Mouse (Mus musculus) embryonic facial prominence, embryonic 10.5 days (tissue): ENCODE measurements at regions not wholly inside any gene's neighbourhood (a gene's known extent, or its start where the extent isn't known, plus 50 kb on each side); places are given as distances from the start of the nearest gene placed in this dataset.
"Not testable (repeated sequence)": the region's sequence is repeated elsewhere in the genome, so short reads cannot be mapped to it uniquely, and the experiment has no call there.

Experiments used
- DNase-seq: peaks from one replicate; pipeline ENCODE4 v3.0.0-alpha.2; 2017; ENCODE audit warnings: low spot score
- H3K27ac ChIP-seq: fragments of 300-500 bp; sonication (generic); replicated peaks from 2 replicates; pipeline ENCODE4 v1.5.1; 2016; ENCODE audit warnings: mild to moderate bottlenecking
- H3K27me3 ChIP-seq: fragments of 300-500 bp; sonication (generic); replicated peaks from 2 replicates; pipeline ENCODE4 v1.6.1; 2016; ENCODE audit warnings: low read depth, mild to moderate bottlenecking; ENCODE audit not compliant: poor library complexity, severe bottlenecking
- H3K36me3 ChIP-seq: fragments of 300-500 bp; sonication (generic); replicated peaks from 2 replicates; pipeline ENCODE4 v1.6.1; 2016; ENCODE audit warnings: mild to moderate bottlenecking, moderate library complexity
- H3K4me1 ChIP-seq: fragments of 300-500 bp; sonication (generic); 2 replicates; pipeline ENCODE4 v1.6.1; 2016
- H3K4me3 ChIP-seq: fragments of 300-500 bp; sonication (generic); 2 replicates; pipeline ENCODE4 v1.5.1; 2016; ENCODE audit warnings: mild to moderate bottlenecking, moderate library complexity
- H3K9me3 ChIP-seq: fragments of 300-500 bp; sonication (generic); 2 replicates; pipeline ENCODE4 v1.6.1; 2016; ENCODE audit warnings: mild to moderate bottlenecking
- WGBS: fragments of 180-500 bp; shearing (Covaris S2); methylation state at CpG from one replicate; pipeline ENCODE4 v1.1.7; 2016; 5-methylcytosine and 5-hydroxymethylcytosine counted together

DNA sequence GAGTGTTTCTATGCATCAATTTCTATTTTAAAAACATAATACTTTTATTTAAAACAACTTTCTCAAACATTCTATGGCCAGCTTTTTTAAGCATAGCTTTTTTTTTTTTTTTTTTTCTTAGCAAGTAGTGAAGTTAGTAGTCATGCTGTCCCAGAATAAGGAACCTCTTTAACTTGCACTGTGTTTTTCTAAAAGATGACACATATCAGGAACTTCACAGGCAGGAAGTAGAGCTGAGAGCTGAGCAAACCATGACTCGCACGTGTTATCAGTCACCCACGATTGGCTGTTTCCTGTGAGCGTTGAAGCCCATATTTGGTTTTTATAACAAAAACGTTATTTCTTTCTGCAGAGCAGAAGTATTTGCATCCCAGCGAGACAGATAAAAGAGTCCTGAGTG lies 287.9 kb upstream of the Ube2e3 start:
- H3K4me1 ChIP-seq: no peaks in the 10 kb centered on the region
- H3K27me3 ChIP-seq: no peaks in the 10 kb centered on the region
- no peak overlapping the region for H3K27ac ChIP-seq
- H3K36me3 ChIP-seq: no peaks in the 10 kb centered on the region
- DNase-seq: no peak
- WGBS: 71% methylated on average over 6 of the region's 6 CpGs
- no peak overlapping the region for H3K4me3 ChIP-seq
- no peaks in the 10 kb centered on the region for H3K9me3 ChIP-seq

DNA sequence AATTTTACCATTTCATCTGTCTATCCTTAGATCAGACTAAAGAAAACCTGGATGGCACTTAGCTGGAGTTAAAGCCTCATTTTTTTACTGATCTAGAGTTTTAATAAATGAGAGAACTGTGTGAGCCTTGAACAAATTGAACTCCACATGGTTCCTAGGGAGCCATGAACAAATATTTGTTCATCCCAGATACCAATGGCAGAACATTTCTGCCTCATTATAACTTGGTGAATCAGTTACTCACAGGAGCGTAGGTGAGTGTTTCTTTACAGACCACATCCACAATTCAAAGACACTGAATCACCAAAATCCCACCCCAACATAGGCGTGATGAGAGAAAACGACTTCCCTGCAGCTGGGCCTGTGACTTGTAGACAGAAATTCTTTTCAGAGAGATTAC lies 295.4 kb upstream of the Ube2e3 start:
- Histone ChIP-seq H3K27ac (no peak overlapping the region), H3K4me3 (no peak overlapping the region), H3K27me3 (no peaks in the 10 kb centered on the region), H3K9me3 (no peaks in the 10 kb centered on the region), H3K36me3 (no peaks in the 10 kb centered on the region), H3K4me1 (no peaks in the 10 kb centered on the region)
- no peak for DNase-seq
- 72% methylated on average over 3 of the region's 3 CpGs for WGBS

DNA sequence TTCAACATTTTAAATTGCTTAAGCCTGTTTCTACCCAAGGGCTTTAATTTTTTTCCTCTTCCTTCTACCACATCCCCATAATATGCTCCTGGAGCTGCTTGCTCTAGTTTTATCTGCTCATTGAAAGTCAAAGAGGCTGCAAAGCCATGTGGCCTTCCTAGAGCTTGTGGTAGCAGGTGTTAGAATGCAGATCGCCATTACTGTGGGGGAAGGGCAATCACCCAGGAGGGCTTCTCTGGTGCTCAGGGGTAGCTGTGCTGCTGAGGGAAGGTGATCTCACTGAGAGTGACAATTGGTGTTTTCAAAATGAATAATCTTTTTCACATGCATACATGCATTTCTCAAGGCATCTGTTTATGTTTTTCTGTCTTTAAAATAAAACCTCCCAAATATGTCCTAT lies 309.8 kb upstream of the Ube2e3 start:
- Histone ChIP-seq H3K9me3 (no peaks in the 10 kb centered on the region), H3K4me3 (no peak overlapping the region), H3K27me3 (no peaks in the 10 kb centered on the region), H3K27ac (no peak overlapping the region), H3K4me1 (peaks cover 4% of the 10 kb centered on the region; the same call in 1 of the 2 replicates), H3K36me3 (no peaks in the 10 kb centered on the region)
- WGBS: 47% methylated on average over 1 of the region's 1 CpGs
- no peak for DNase-seq

DNA sequence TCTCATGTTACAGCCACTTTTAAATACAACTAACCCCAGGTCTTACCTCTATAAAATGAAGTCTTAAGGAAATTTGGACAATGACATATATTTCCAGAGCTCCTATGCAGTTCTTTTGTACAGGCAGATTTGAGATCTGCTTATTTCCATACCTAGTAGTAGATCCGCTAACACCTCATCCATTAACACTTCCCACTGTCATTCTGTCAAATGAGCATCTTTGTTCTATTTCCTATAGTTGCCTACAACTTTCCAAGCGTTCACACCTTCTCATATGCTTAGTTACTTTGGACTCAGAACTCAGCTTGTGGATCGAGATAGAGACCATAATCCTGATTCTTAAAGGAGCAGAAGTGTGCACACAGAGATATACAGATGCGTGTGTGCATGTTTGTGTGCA lies 316.8 kb upstream of the Ube2e3 start:
- Histone ChIP-seq H3K27ac (no peak overlapping the region), H3K36me3 (no peaks in the 10 kb centered on the region), H3K9me3 (no peaks in the 10 kb centered on the region), H3K27me3 (no peaks in the 10 kb centered on the region), H3K4me3 (no peak overlapping the region), H3K4me1 (no peaks in the 10 kb centered on the region)
- DNase-seq: no peak
- WGBS: 87% methylated on average over 4 of the region's 4 CpGs

DNA sequence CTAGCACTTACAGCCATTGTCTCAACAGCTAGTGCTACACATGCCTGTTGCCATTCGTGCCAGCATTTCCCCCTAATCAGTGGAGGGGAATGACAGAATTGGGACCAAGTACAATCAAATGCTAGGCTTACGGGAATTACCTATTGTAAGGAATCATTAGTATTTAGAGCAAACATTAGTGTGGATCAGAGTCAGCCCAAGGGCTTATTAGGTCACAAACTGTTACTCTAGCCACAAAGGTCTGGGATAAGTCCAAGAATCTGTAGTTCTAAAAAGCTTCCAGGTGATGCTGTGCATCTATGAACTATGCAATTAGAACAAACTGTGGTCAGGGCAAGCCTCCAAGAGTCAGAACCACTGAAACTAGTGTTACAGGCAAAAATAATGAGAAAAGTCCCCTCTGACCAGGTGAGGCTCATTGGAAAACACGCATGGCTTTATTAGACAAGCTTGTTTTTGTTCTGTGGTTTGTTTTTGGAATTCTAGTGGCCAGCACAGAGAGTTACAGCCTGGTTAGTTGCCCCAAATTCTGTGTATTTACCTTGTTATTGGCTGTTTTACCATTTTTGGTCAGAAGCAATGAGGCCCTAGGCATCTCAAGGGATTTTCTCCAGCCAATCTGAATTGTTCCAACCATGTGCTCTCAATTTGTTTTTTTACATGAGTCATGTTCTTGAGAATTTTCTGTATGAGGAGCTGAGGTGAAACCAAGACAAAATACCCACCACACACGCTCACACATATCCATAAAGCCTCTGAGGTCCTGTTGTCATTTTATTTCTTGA lies 319.0 kb upstream of the Ube2e3 start:
- no peaks in the 10 kb centered on the region for H3K9me3 ChIP-seq
- WGBS: 81% methylated on average over 4 of the region's 4 CpGs
- no peak for DNase-seq
- no peak overlapping the region for H3K27ac ChIP-seq
- H3K27me3 ChIP-seq: no peaks in the 10 kb centered on the region
- no peaks in the 10 kb centered on the region for H3K36me3 ChIP-seq
- no peak overlapping the region for H3K4me3 ChIP-seq
- no peaks in the 10 kb centered on the region for H3K4me1 ChIP-seq

DNA sequence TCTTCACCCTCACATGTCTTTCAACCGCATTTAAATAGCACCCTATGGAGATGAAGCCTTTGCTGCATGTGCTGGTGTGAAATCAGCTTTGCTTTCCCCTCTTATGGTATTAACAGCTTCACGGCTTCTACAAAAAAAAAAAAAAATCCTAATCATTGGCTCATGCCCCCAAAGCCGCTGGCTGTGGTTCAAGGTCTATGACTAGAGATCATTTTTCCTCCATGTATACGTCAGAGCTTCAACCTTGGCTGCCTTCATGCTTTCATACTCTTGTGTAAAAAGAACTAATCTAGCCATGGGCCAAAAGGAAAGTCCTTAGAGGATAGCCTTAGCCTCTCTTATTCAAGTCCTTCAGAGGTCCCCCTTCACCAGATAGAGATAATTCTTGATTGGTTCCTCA lies 320.6 kb upstream of the Ube2e3 start:
- no peak overlapping the region for H3K27ac ChIP-seq
- H3K4me3 ChIP-seq: no peak overlapping the region
- no peaks in the 10 kb centered on the region for H3K4me1 ChIP-seq
- WGBS: 87% methylated on average over 4 of the region's 4 CpGs
- no peak for DNase-seq
- H3K36me3 ChIP-seq: no peaks in the 10 kb centered on the region
- H3K27me3 ChIP-seq: no peaks in the 10 kb centered on the region
- H3K9me3 ChIP-seq: no peaks in the 10 kb centered on the region

DNA sequence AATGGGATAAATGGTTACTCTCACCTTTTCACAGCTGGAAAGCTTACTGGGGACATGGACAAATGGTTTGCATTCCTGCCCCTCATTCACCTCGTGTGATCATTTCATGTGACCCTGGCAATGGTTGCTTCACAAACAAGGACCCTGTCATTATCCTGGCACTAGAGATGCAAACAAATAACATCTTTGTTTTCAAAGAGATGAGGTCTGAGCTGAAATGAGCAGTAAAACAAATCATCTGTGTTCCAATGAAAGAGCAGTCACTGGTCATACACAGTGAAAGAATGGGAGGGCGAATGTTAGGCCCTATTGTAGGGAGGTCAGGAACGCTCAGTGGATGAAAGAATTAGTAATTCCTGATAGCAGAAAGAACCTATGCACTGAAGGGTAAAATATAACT lies 327.5 kb upstream of the Ube2e3 start:
- Histone ChIP-seq H3K27ac (no peak overlapping the region), H3K4me3 (no peak overlapping the region), H3K27me3 (no peaks in the 10 kb centered on the region), H3K36me3 (no peaks in the 10 kb centered on the region), H3K9me3 (no peaks in the 10 kb centered on the region), H3K4me1 (no peaks in the 10 kb centered on the region)
- WGBS: 45% methylated on average over 3 of the region's 3 CpGs
- DNase-seq: no peak

DNA sequence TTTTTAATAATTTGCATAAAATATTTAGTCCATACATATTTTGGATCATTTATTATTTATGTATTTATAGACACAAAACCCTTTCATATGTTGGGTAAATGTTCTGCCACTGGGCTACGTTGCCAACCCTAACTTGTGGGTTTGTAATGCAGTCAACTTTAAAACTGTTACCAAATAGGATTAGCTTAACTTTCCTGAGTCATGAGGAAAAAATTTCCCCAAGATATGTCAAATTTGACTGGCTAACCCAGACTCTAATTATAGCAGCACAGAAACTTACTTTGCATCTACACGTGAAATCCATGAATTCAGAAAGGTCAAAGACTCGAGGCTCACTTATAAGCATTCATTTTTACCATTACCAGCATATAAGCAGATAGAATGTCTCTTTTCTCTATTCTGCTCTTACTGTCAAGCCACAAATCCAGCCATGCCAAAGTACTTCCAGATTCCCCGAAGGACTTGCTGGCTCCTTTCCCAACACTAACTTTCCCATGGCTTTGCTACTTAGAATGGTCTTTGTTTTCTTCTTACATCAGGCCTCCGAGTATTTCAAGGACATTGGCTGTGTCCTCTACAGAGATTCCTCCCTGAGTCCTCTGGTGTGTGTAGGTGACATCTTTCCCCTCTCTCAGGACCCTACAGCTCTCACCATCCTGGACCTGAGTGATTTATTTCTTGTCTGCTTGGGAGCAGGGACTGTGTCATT lies 328.2 kb upstream of the Ube2e3 start:
- Histone ChIP-seq H3K4me1 (no peaks in the 10 kb centered on the region), H3K27me3 (no peaks in the 10 kb centered on the region), H3K27ac (no peak overlapping the region), H3K4me3 (no peak overlapping the region), H3K9me3 (no peaks in the 10 kb centered on the region), H3K36me3 (no peaks in the 10 kb centered on the region)
- DNase-seq: no peak
- WGBS: 69% methylated on average over 5 of the region's 5 CpGs

DNA sequence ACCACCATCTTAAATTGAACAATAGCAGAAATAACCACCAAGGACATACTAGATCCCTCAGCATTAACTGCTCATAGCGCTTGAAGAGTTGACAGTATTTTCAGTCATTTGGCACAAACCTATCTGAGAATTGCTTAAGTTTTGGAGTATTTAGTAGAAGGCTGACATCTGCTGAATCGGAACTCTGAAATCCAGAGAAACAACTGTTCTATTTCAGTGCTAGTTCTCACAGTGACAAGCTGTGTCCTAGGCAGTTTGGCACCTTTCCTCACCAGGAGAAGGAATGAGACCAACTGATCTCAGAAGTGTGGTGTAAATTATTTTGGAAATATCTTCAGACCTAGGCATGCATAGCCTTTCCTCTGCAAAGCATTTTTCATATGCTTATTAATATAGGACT lies 330.4 kb upstream of the Ube2e3 start:
- no peak overlapping the region for H3K27ac ChIP-seq
- H3K4me1 ChIP-seq: no peaks in the 10 kb centered on the region
- no peaks in the 10 kb centered on the region for H3K27me3 ChIP-seq
- H3K4me3 ChIP-seq: no peak overlapping the region
- H3K36me3 ChIP-seq: no peaks in the 10 kb centered on the region
- WGBS: 95% methylated on average over 2 of the region's 2 CpGs
- DNase-seq: no peak
- no peaks in the 10 kb centered on the region for H3K9me3 ChIP-seq

DNA sequence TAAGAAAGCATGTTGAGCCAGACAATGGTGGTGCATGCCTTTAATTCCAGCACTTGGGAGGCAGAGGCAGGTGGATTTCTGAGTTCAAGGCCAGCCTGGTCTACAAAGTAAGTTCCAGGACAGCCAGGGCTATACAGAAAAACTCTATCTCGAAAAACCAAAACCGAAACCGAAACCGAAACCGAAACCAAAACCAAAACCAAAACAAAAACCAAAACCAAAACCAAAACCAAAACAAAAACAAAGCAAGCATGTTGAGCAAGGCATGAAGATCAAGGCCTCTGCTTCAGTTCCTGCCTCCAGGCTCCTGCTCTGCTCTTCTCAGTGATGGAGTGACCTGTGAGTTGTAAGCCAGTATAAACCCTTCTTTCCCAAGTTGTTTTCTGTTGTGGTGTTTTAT lies 334.0 kb upstream of the Ube2e3 start:
- H3K4me3 ChIP-seq, H3K27ac ChIP-seq, H3K36me3 ChIP-seq, H3K9me3 ChIP-seq, H3K27me3 ChIP-seq, DNase-seq, H3K4me1 ChIP-seq: not testable (repeated sequence)
- whole genome bisulfite sequencing: 94% methylated on average over 5 of the region's 5 CpGs

DNA sequence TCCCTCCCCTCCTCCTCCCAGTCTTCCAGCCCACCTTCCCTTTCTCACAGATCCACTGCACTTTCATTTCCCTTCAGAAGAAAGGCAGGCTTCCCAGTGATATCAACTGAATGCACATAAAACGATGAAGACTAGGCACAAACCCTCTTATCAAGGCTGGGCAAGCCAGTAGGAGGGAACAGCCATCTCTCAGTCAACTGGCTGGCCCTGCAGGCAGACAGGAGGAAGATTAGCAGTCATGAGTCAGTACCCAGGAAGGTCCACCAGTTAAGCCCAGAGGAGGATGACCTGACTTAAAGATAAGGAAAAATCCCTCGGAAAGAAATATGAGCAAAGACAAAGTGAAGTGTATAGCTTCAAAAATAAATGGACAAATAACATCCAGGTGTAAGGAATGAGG lies 337.4 kb upstream of the Ube2e3 start:
- no peak overlapping the region for H3K27ac ChIP-seq
- H3K36me3 ChIP-seq: no peaks in the 10 kb centered on the region
- no peaks in the 10 kb centered on the region for H3K9me3 ChIP-seq
- no peak for DNase-seq
- 74% methylated on average over 2 of the region's 2 CpGs for WGBS
- H3K27me3 ChIP-seq: no peaks in the 10 kb centered on the region
- H3K4me1 ChIP-seq: no peaks in the 10 kb centered on the region
- H3K4me3 ChIP-seq: no peak overlapping the region

DNA sequence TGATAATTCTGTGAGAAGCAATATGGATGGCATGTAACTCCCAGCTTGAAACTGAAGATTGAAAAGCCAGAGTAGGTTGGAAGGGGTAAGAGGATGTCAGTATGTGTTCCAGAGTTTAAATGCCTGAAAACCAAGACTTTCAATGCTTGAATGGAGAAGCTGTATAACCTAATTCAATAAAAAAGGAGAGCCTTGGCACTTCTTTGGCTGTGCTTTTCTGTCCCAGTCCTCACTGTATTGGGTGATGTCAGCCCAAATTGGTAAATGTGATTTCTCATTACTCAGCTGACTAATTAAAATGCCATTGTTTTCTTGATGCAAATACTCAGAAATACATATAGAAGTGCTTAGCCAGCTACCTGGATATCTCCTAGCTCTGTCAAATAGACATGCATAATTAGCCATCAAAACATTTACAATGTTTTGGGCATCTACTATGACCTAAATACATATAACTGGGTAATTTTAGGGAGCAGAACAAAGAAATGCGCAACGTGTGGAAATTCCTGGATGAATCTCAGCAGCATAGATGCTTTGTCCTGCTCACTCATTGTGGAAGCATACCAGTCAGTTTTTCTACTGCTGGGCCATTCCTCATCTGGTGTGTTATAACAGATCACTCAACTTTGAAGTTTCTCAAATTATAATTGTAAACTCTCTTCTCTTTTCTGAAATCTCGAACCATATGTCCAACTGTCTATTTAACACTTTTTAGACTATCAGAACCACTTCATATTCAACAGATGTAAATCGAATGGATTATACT lies 347.5 kb upstream of the Ube2e3 start:
- Histone ChIP-seq H3K36me3 (no peaks in the 10 kb centered on the region), H3K27me3 (no peaks in the 10 kb centered on the region), H3K27ac (no peak overlapping the region), H3K4me3 (no peak overlapping the region), H3K9me3 (no peaks in the 10 kb centered on the region), H3K4me1 (no peaks in the 10 kb centered on the region)
- 89% methylated on average over 4 of the region's 4 CpGs for WGBS
- DNase-seq: no peak

DNA sequence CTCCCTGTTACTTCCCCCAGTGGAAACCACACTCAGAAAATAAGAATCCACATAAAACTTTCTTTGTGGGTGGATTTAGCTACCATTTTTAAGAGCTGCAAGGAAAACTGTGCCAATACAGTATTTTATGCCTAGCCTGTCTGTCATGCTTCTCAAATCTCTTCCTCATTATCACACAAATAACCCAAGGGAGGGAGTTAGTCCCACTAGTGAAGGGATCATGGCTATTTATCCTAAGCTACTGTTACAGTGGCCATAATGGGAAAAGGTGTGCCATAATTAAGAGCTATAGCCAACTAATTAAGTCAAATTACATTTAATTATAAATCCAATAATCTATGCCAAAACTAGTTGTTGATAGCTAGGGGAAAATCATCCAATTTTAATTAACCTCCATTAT lies 374.8 kb upstream of the Ube2e3 start:
- Histone ChIP-seq H3K4me1 (no peaks in the 10 kb centered on the region), H3K9me3 (no peaks in the 10 kb centered on the region), H3K27me3 (no peaks in the 10 kb centered on the region), H3K36me3 (no peaks in the 10 kb centered on the region), H3K4me3 (no peak overlapping the region), H3K27ac (no peak overlapping the region)
- no peak for DNase-seq
